Mouse (Mus musculus) forebrain, embryonic 13.5 days (tissue): ENCODE measurements at regions not wholly inside any gene's neighbourhood (a gene's known extent, or its start where the extent isn't known, plus 50 kb on each side); places are given as distances from the start of the nearest gene placed in this dataset.
A peak's percentile ranks its signal among the peaks of the same experiment; 100 is the strongest.

ENCODE experiments used
- ATAC-seq: fragments of 200-750 bp; cut with Nextera tagmentation; 2 replicates; pipeline ENCODE4 v1.8.0; 2017
- H3K27ac ChIP-seq: fragments of 300-500 bp; sonication (generic); 2 replicates; pipeline ENCODE4 v1.5.1; 2015; ENCODE audit warnings: inconsistent platforms, mild to moderate bottlenecking, moderate library complexity
- H3K27me3 ChIP-seq: fragments of 300-500 bp; sonication (generic); 2 replicates; pipeline ENCODE4 v1.6.1; 2015; ENCODE audit warnings: mild to moderate bottlenecking, inconsistent platforms
- H3K36me3 ChIP-seq: fragments of 300-500 bp; sonication (generic); 2 replicates; pipeline ENCODE4 v1.6.1; 2015; ENCODE audit warnings: mild to moderate bottlenecking, inconsistent platforms; ENCODE audit not compliant: poor library complexity, severe bottlenecking
- H3K4me1 ChIP-seq: fragments of 300-500 bp; sonication (generic); 2 replicates; pipeline ENCODE4 v1.6.1; 2015; ENCODE audit warnings: inconsistent platforms
- H3K4me2 ChIP-seq: fragments of 300-500 bp; sonication (generic); 2 replicates; pipeline ENCODE4 v1.6.1; 2015; ENCODE audit warnings: inconsistent platforms, mild to moderate bottlenecking, moderate library complexity
- H3K4me3 ChIP-seq: fragments of 300-500 bp; sonication (generic); 2 replicates; pipeline ENCODE4 v1.5.1; 2015; ENCODE audit warnings: mild to moderate bottlenecking, inconsistent platforms
- H3K9ac ChIP-seq: fragments of 300-500 bp; sonication (generic); 2 replicates; pipeline ENCODE4 v1.6.1; 2015; ENCODE audit warnings: mild to moderate bottlenecking, inconsistent platforms
- H3K9me3 ChIP-seq: fragments of 300-500 bp; sonication (generic); replicated peaks from 2 replicates; pipeline ENCODE4 v1.6.1; 2016; ENCODE audit warnings: inconsistent platforms
- WGBS: fragments of 180-500 bp; shearing (Covaris S2); methylation state at CpG from one replicate; pipeline ENCODE4 v1.1.7; 2015; 5-methylcytosine and 5-hydroxymethylcytosine counted together

GRCm38 (mm10) chr13:30085446-30085845, 50.8 kb upstream of the Mboat1 start:
- Histone ChIP-seq H3K4me2 (no peak overlapping the region), H3K4me1 (peaks cover 4% of the 10 kb centered on the region; the same call in 1 of the 2 replicates), H3K27ac (no peak overlapping the region), H3K9ac (no peak overlapping the region), H3K27me3 (no peaks in the 10 kb centered on the region), H3K9me3 (no peaks in the 10 kb centered on the region), H3K36me3 (no peaks in the 10 kb centered on the region), H3K4me3 (no peak overlapping the region)
- no peak for ATAC-seq
- 67% methylated on average over 4 of the region's 4 CpGs for WGBS

- Histone ChIP-seq H3K4me3 (no peak overlapping the region), H3K27ac (no peak overlapping the region), H3K4me1 (peaks cover 5% of the 10 kb centered on the region; the same call in 1 of the 2 replicates), H3K9me3 (no peaks in the 10 kb centered on the region), H3K9ac (no peak overlapping the region), H3K27me3 (no peaks in the 10 kb centered on the region), H3K36me3 (no peaks in the 10 kb centered on the region), H3K4me2 (0 out of 2 replicates have a peak overlapping the region, but pooled peaks have one; percentile 18)
- WGBS, result 1% methylated on average over 10 of the region's 10 CpGs
- peak; percentile 95 for ATAC-seq
Observed at GRCm38 (mm10) chr13:30085005-30085404, 51.3 kb upstream of the Mboat1 start.

GRCm38 (mm10) chr13:30084386-30084785, 51.9 kb upstream of the Mboat1 start:
- H3K27ac ChIP-seq, result no peak overlapping the region
- H3K4me3 ChIP-seq, result no peak overlapping the region
- H3K4me1 ChIP-seq, result peaks cover 5% of the 10 kb centered on the region; the same call in 1 of the 2 replicates
- no peak overlapping the region for H3K4me2 ChIP-seq
- no peaks in the 10 kb centered on the region for H3K27me3 ChIP-seq
- no peak for ATAC-seq
- WGBS, result 82% methylated on average over 5 of the region's 5 CpGs
- no peak overlapping the region for H3K9ac ChIP-seq
- H3K9me3 ChIP-seq, result no peaks in the 10 kb centered on the region
- H3K36me3 ChIP-seq, result no peaks in the 10 kb centered on the region

- Histone ChIP-seq H3K27me3 (no peaks in the 10 kb centered on the region), H3K4me1 (peaks cover 5% of the 10 kb centered on the region; the same call in 1 of the 2 replicates), H3K9me3 (no peaks in the 10 kb centered on the region), H3K4me3 (no peak overlapping the region), H3K9ac (no peak overlapping the region), H3K36me3 (no peaks in the 10 kb centered on the region), H3K27ac (no peak overlapping the region), H3K4me2 (no peak overlapping the region)
- ATAC-seq, result no peak
- 88% methylated on average over 6 of the region's 6 CpGs for WGBS
Observed at GRCm38 (mm10) chr13:30083949-30084348, 52.3 kb upstream of the Mboat1 start.

- Histone ChIP-seq H3K9ac (no peak overlapping the region), H3K27me3 (no peaks in the 10 kb centered on the region), H3K4me2 (no peak overlapping the region), H3K36me3 (no peaks in the 10 kb centered on the region), H3K4me3 (no peak overlapping the region), H3K27ac (no peak overlapping the region), H3K4me1 (peaks cover 5% of the 10 kb centered on the region; the same call in 1 of the 2 replicates), H3K9me3 (no peaks in the 10 kb centered on the region)
- WGBS, result 73% methylated on average over 2 of the region's 2 CpGs
- ATAC-seq, result no peak
Observed at GRCm38 (mm10) chr13:30082761-30083160, 53.5 kb upstream of the Mboat1 start.

GRCm38 (mm10) chr13:30080705-30081474, 55.4 kb upstream of the Mboat1 start:
- Histone ChIP-seq H3K27me3 (no peaks in the 10 kb centered on the region), H3K4me2 (no peak overlapping the region), H3K4me3 (no peak overlapping the region), H3K4me1 (peaks cover 5% of the 10 kb centered on the region; the same call in 1 of the 2 replicates), H3K9ac (no peak overlapping the region), H3K9me3 (no peaks in the 10 kb centered on the region), H3K27ac (no peak overlapping the region), H3K36me3 (no peaks in the 10 kb centered on the region)
- ATAC-seq, result no peak; the same call in 1 of the 2 replicates
- whole genome bisulfite sequencing, result 57% methylated on average over 15 of the region's 15 CpGs

- no peaks in the 10 kb centered on the region for H3K4me1 ChIP-seq
- H3K27me3 ChIP-seq, result no peaks in the 10 kb centered on the region
- no peak overlapping the region for H3K4me2 ChIP-seq
- no peaks in the 10 kb centered on the region for H3K36me3 ChIP-seq
- no peak overlapping the region for H3K9ac ChIP-seq
- no peak overlapping the region for H3K27ac ChIP-seq
- no peak overlapping the region for H3K4me3 ChIP-seq
- WGBS, result 86% methylated on average over 2 of the region's 2 CpGs
- no peak for ATAC-seq
- H3K9me3 ChIP-seq, result no peaks in the 10 kb centered on the region
Observed at GRCm38 (mm10) chr13:30074517-30075064, 61.7 kb upstream of the Mboat1 start.

GRCm38 (mm10) chr13:30074069-30074468, 62.2 kb upstream of the Mboat1 start:
- no peak for ATAC-seq
- Histone ChIP-seq H3K27me3 (no peaks in the 10 kb centered on the region), H3K9ac (no peak overlapping the region), H3K9me3 (no peaks in the 10 kb centered on the region), H3K4me1 (no peaks in the 10 kb centered on the region), H3K36me3 (no peaks in the 10 kb centered on the region), H3K4me3 (no peak overlapping the region), H3K4me2 (no peak overlapping the region), H3K27ac (no peak overlapping the region)
- 88% methylated on average over 3 of the region's 3 CpGs for WGBS

GRCm38 (mm10) chr13:30069397-30069796, 66.9 kb upstream of the Mboat1 start:
- no peaks in the 10 kb centered on the region for H3K27me3 ChIP-seq
- H3K36me3 ChIP-seq, result no peaks in the 10 kb centered on the region
- H3K4me3 ChIP-seq, result no peak overlapping the region
- H3K9ac ChIP-seq, result no peak overlapping the region
- WGBS, result 46% methylated on average over 2 of the region's 2 CpGs
- no peak overlapping the region for H3K4me2 ChIP-seq
- H3K27ac ChIP-seq, result no peak overlapping the region
- H3K4me1 ChIP-seq, result no peaks in the 10 kb centered on the region
- no peaks in the 10 kb centered on the region for H3K9me3 ChIP-seq
- no peak for ATAC-seq

- 83% methylated on average over 6 of the region's 6 CpGs for WGBS
- no peak overlapping the region for H3K27ac ChIP-seq
- H3K36me3 ChIP-seq, result no peaks in the 10 kb centered on the region
- H3K4me1 ChIP-seq, result no peaks in the 10 kb centered on the region
- ATAC-seq, result no peak
- H3K4me3 ChIP-seq, result no peak overlapping the region
- no peaks in the 10 kb centered on the region for H3K9me3 ChIP-seq
- H3K27me3 ChIP-seq, result no peaks in the 10 kb centered on the region
- no peak overlapping the region for H3K4me2 ChIP-seq
- no peak overlapping the region for H3K9ac ChIP-seq
Observed at GRCm38 (mm10) chr13:30067581-30068375, 68.5 kb upstream of the Mboat1 start.

GRCm38 (mm10) chr13:30065520-30065919, 70.8 kb upstream of the Mboat1 start:
- Histone ChIP-seq H3K9ac (no peak overlapping the region), H3K4me1 (no peaks in the 10 kb centered on the region), H3K4me2 (no peak overlapping the region), H3K27me3 (no peaks in the 10 kb centered on the region), H3K4me3 (no peak overlapping the region), H3K27ac (no peak overlapping the region), H3K36me3 (no peaks in the 10 kb centered on the region), H3K9me3 (no peaks in the 10 kb centered on the region)
- 40% methylated on average over 8 of the region's 8 CpGs for WGBS
- ATAC-seq, result no peak

GRCm38 (mm10) chr13:30063741-30064140, 72.5 kb upstream of the Mboat1 start:
- Histone ChIP-seq H3K4me2 (no peak overlapping the region), H3K27me3 (no peaks in the 10 kb centered on the region), H3K9me3 (no peaks in the 10 kb centered on the region), H3K4me3 (no peak overlapping the region), H3K9ac (no peak overlapping the region), H3K36me3 (no peaks in the 10 kb centered on the region), H3K27ac (no peak overlapping the region), H3K4me1 (no peaks in the 10 kb centered on the region)
- ATAC-seq, result no peak
- WGBS, result 90% methylated on average over 3 of the region's 3 CpGs
